Mouse (Mus musculus): ENCODE results near the gene Bdh2.

Bdh2 gene

GRCm38 (mm10) chr3:135280669-135281415, at the start of gene Bdh2:
Gene Bdh2 (plus strand): TSS chr3:135281221.
- peak; percentile 83 for DNase-seq (ENCODE audit: low read depth)

GRCm38 (mm10) chr3:135232058-135232457, 49.0 kb upstream of the Bdh2 start:
- DNase-seq (ENCODE audit: low read depth), result no peak

- DNase-seq (ENCODE audit: low read depth), result no peak
These were observed 48.6 kb upstream of the Bdh2 start for GRCm38 (mm10) chr3:135232462-135232861.

GRCm38 (mm10) chr3:135245733-135246132, 35.3 kb upstream of the Bdh2 start:
- peak; percentile 28 for DNase-seq (ENCODE audit: low read depth)

GRCm38 (mm10) chr3:135246828-135247227, 34.2 kb upstream of the Bdh2 start:
- no peak for DNase-seq (ENCODE audit: low read depth)

GRCm38 (mm10) chr3:135249104-135249503, 31.9 kb upstream of the Bdh2 start:
- peak; percentile 15 for DNase-seq (ENCODE audit: low read depth)

GRCm38 (mm10) chr3:135251825-135252224, 29.2 kb upstream of the Bdh2 start:
- DNase-seq (ENCODE audit: low read depth), result no peak

GRCm38 (mm10) chr3:135254784-135255183, 26.2 kb upstream of the Bdh2 start:
- no peak for DNase-seq (ENCODE audit: low read depth)

- no peak for DNase-seq (ENCODE audit: low read depth)
These were observed 22.1 kb upstream of the Bdh2 start for GRCm38 (mm10) chr3:135258919-135259318.

- no peak for DNase-seq (ENCODE audit: low read depth)
These were observed 20.8 kb upstream of the Bdh2 start for GRCm38 (mm10) chr3:135260233-135260632.

GRCm38 (mm10) chr3:135268616-135269015, 12.4 kb upstream of the Bdh2 start:
- DNase-seq (ENCODE audit: low read depth), result no peak

- no peak for DNase-seq (ENCODE audit: low read depth)
These were observed 11.5 kb upstream of the Bdh2 start for GRCm38 (mm10) chr3:135269391-135269990.

GRCm38 (mm10) chr3:135272627-135273026, 8.4 kb upstream of the Bdh2 start:
- DNase-seq (ENCODE audit: low read depth), result no peak

GRCm38 (mm10) chr3:135273047-135273446, 8.0 kb upstream of the Bdh2 start:
- no peak for DNase-seq (ENCODE audit: low read depth)

GRCm38 (mm10) chr3:135280160-135280559, 861 bp upstream of the Bdh2 start:
- DNase-seq (ENCODE audit: low read depth), result peak; percentile 6

GRCm38 (mm10) chr3:135281701-135282100, 680 bp downstream of the Bdh2 start:
- DNase-seq (ENCODE audit: low read depth), result peak; percentile 45

- DNase-seq (ENCODE audit: low read depth), result no peak
These were observed 4.2 kb downstream of the Bdh2 start for GRCm38 (mm10) chr3:135285256-135285655.

- DNase-seq (ENCODE audit: low read depth), result no peak
These were observed 4.8 kb downstream of the Bdh2 start for GRCm38 (mm10) chr3:135285807-135286206.

- no peak for DNase-seq (ENCODE audit: low read depth)
These were observed 7.2 kb downstream of the Bdh2 start for GRCm38 (mm10) chr3:135288138-135288750.

- no peak for DNase-seq (ENCODE audit: low read depth)
These were observed 8.1 kb downstream of the Bdh2 start for GRCm38 (mm10) chr3:135289148-135289547.

GRCm38 (mm10) chr3:135290249-135290894, 9.4 kb downstream of the Bdh2 start:
- peak; percentile 75 for DNase-seq (ENCODE audit: low read depth)

- DNase-seq (ENCODE audit: low read depth), result no peak
These were observed 12.7 kb downstream of the Bdh2 start for GRCm38 (mm10) chr3:135293703-135294102.

- no peak for DNase-seq (ENCODE audit: low read depth)
These were observed 14.5 kb downstream of the Bdh2 start for GRCm38 (mm10) chr3:135295559-135295958.
